15 mouse cellular contexts compared by ENCODE assay signal in genomic region chr6:128338876-128339275, GRCm38 (mm10). TPM values are rescaled to one million over a fixed set of nuclear protein-coding genes. Genes with fewer than 3 reads are reported as not detected.
A peak's percentile ranks its signal among the peaks of the same experiment; 100 is the strongest.
DNase-seq lines count a peak whose midpoint lies in the region; ATAC-seq and TF ChIP-seq lines count a peak whose summit lies in the region.
"Had no signal": no experiment of that assay in that cellular context is flagged by ENCODE, and none has a peak within 500 bp of the region (broad histone marks: within the 10 kb centered on the region; RNA-seq: fewer than 3 reads in every experiment).

No protein-coding gene starts in this region.

- TF ChIP-seq EP300 in liver, postnatal 0 days (IDR thresholded peaks at IDR 0.05; ENCODE audit: low read depth) = no peak

- no peaks in the 10 kb centered on the region for H3K27me3 ChIP-seq in forebrain, embryonic 15.5 days
- H3K27me3 ChIP-seq in forebrain, embryonic 12.5 days = no peaks in the 10 kb centered on the region
- H3K27me3 ChIP-seq in liver, embryonic 16.5 days (ENCODE audit: control insufficient read depth, insufficient read depth, low read depth, low read length) = no peaks in the 10 kb centered on the region
- H3K27me3 ChIP-seq in liver, postnatal 0 days (ENCODE audit: insufficient read depth, low read length) = no peaks in the 10 kb centered on the region
- H3K27me3 ChIP-seq in Patski = no peaks in the 10 kb centered on the region
- no peaks in the 10 kb centered on the region for H3K27me3 ChIP-seq in limb, embryonic 14.5 days (ENCODE audit: control insufficient read depth, insufficient read depth, low read length)

- no peak for TF ChIP-seq CTCF in liver, postnatal 0 days (IDR thresholded peaks at IDR 0.05; ENCODE audit: low read depth)
- no peak for TF ChIP-seq CTCF in Patski (IDR thresholded peaks at IDR 0.05)

- POLR2A ChIA-PET in Patski (lab: Charles Lee) = interaction anchor here (0.5 to 1.3 kb wide), 3 partner anchors 11 to 91 kb away, joined by 4 to 10 read pairs (median 6); no protein-coding TSS in a partner anchor

- CTCF ChIA-PET in Patski (lab: Charles Lee) = interaction anchor here (1.1 to 1.9 kb wide), 5 partner anchors 11 to 26 kb away, joined by 3 to 6 read pairs (median 3); no protein-coding TSS in a partner anchor

- H3K9me3 ChIP-seq in forebrain, embryonic 15.5 days = no peaks in the 10 kb centered on the region
- H3K9me3 ChIP-seq in forebrain, embryonic 12.5 days = no peaks in the 10 kb centered on the region
- no peaks in the 10 kb centered on the region for H3K9me3 ChIP-seq in liver, embryonic 16.5 days (replicated peaks; ENCODE audit: control insufficient read depth, low read length)
- no peaks in the 10 kb centered on the region for H3K9me3 ChIP-seq in liver, postnatal 0 days (ENCODE audit: low read length)
- no peaks in the 10 kb centered on the region for H3K9me3 ChIP-seq in limb, embryonic 14.5 days (ENCODE audit: control insufficient read depth, low read length)

- H3K4me2 ChIP-seq in forebrain, embryonic 15.5 days (replicated peaks) = no peak overlapping the region
- H3K4me2 ChIP-seq in forebrain, embryonic 12.5 days = no peak overlapping the region
- no peak overlapping the region for H3K4me2 ChIP-seq in liver, embryonic 16.5 days (ENCODE audit: low read depth, low read length)
- H3K4me2 ChIP-seq in liver, postnatal 0 days (ENCODE audit: low read depth, low read length) = no peak overlapping the region
- H3K4me2 ChIP-seq in limb, embryonic 14.5 days (replicated peaks; ENCODE audit: low read depth, low read length, severe bottlenecking) = no peak overlapping the region

- H3K36me3 ChIP-seq in forebrain, embryonic 15.5 days = peaks cover 16% of the 10 kb centered on the region; the same call in 1 of the 2 replicates
- H3K36me3 ChIP-seq in forebrain, embryonic 12.5 days (replicated peaks) = peaks cover 35% of the 10 kb centered on the region
- no peaks in the 10 kb centered on the region for H3K36me3 ChIP-seq in liver, embryonic 16.5 days (ENCODE audit: control insufficient read depth, insufficient read depth)
- H3K36me3 ChIP-seq in liver, postnatal 0 days (replicated peaks; ENCODE audit: insufficient read depth, low read length) = no peaks in the 10 kb centered on the region
- peaks cover 34% of the 10 kb centered on the region for H3K36me3 ChIP-seq in limb, embryonic 14.5 days (ENCODE audit: control insufficient read depth, insufficient read depth, low read length)

- no peak for DNase-seq in liver, postnatal 0 days
- DNase-seq in Patski (ENCODE audit: low read depth, low spot score) = no peak
- DNase-seq in limb, embryonic 14.5 days (ENCODE audit: low spot score) = peak; percentile 42
- no peak for DNase-seq in adipocyte (ENCODE audit: low spot score)
- DNase-seq in cerebellum, adult 8-10 months = no peak
- DNase-seq: adrenal gland, postnatal 36 days; B cell, adult 2 months; cerebellum, postnatal 25 days; heart, postnatal 14 days; kidney, postnatal 4 days; liver had no signal

- no peak for TF ChIP-seq POLR2A in limb, embryonic 14.5 days (IDR thresholded peaks at IDR 0.05; ENCODE audit: borderline replicate concordance, extremely low read depth, insufficient read depth, insufficient read length)

- in situ Hi-C loops in Patski (cut with MboI; ENCODE audit: low pct_unique_long_range_greater_than_20kb) = no loop called here

- no peak for ATAC-seq in forebrain, embryonic 15.5 days (replicated peaks)
- no peak for ATAC-seq in forebrain, embryonic 12.5 days (ENCODE audit: low FRiP score)
- ATAC-seq in liver, embryonic 16.5 days (ENCODE audit: low read depth) = peak; percentile 55
- no peak for ATAC-seq in liver, postnatal 0 days
- peak; percentile 78 for ATAC-seq in Patski
- ATAC-seq in limb, embryonic 14.5 days (ENCODE audit: low FRiP score, low read depth) = peak; percentile 60; the same call in 1 of the 2 replicates

- H3K4me1 ChIP-seq in forebrain, embryonic 15.5 days = peaks cover 10% of the 10 kb centered on the region
- peaks cover 17% of the 10 kb centered on the region for H3K4me1 ChIP-seq in forebrain, embryonic 12.5 days
- H3K4me1 ChIP-seq in liver, embryonic 16.5 days (ENCODE audit: control insufficient read depth, low read depth, low read length) = peaks cover 3% of the 10 kb centered on the region
- 0 out of 2 replicates have a peak, but pooled peaks cover 3% of the 10 kb centered on the region for H3K4me1 ChIP-seq in liver, postnatal 0 days (ENCODE audit: insufficient read depth)
- H3K4me1 ChIP-seq in limb, embryonic 14.5 days (ENCODE audit: control insufficient read depth, insufficient read depth, low read length) = peaks cover 7% of the 10 kb centered on the region; the same call in 1 of the 2 replicates

- no peak overlapping the region for H3K9ac ChIP-seq in forebrain, embryonic 15.5 days (replicated peaks)
- no peak overlapping the region for H3K9ac ChIP-seq in forebrain, embryonic 12.5 days
- no peak overlapping the region for H3K9ac ChIP-seq in liver, embryonic 16.5 days (ENCODE audit: low read depth, low read length)
- H3K9ac ChIP-seq in liver, postnatal 0 days (replicated peaks) = no peak overlapping the region
- no peak overlapping the region for H3K9ac ChIP-seq in limb, embryonic 14.5 days (ENCODE audit: low read depth, low read length, severe bottlenecking)

- H3K27ac ChIP-seq in forebrain, embryonic 15.5 days (replicated peaks) = 0 out of 2 replicates have a peak overlapping the region, but pooled peaks have one; percentile 15
- H3K27ac ChIP-seq in forebrain, embryonic 12.5 days = no peak overlapping the region
- peak overlapping the region; percentile 22; the same call in 1 of the 2 replicates for H3K27ac ChIP-seq in liver, embryonic 16.5 days (ENCODE audit: low read length)
- H3K27ac ChIP-seq in liver, postnatal 0 days (ENCODE audit: low read depth) = no peak overlapping the region
- peak overlapping the region; percentile 13; the same call in 1 of the 2 replicates for H3K27ac ChIP-seq in limb, embryonic 14.5 days (replicated peaks; ENCODE audit: low read depth, low read length)

- 39% methylated on average over 5 of the region's 5 CpGs for WGBS in forebrain, embryonic 15.5 days
- 57% methylated on average over 5 of the region's 5 CpGs for WGBS in forebrain, embryonic 12.5 days
- 48% methylated on average over 5 of the region's 5 CpGs for WGBS in liver, embryonic 16.5 days (ENCODE audit: insufficient replicate concordance)
- WGBS in liver, postnatal 0 days (ENCODE audit: insufficient replicate concordance) = 43% methylated on average over 5 of the region's 5 CpGs
- 20% methylated on average over 5 of the region's 5 CpGs for WGBS in limb, embryonic 14.5 days

- H3K4me3 ChIP-seq in forebrain, embryonic 15.5 days = no peak overlapping the region
- H3K4me3 ChIP-seq in forebrain, embryonic 12.5 days (replicated peaks) = no peak overlapping the region
- no peak overlapping the region for H3K4me3 ChIP-seq in liver, embryonic 16.5 days (ENCODE audit: low read depth, low read length)
- H3K4me3 ChIP-seq in liver, postnatal 0 days (ENCODE audit: low read depth, low read length) = no peak overlapping the region
- no peak overlapping the region for H3K4me3 ChIP-seq in limb, embryonic 14.5 days (replicated peaks; ENCODE audit: low read length)

RNA-seq across cellular contexts. Expression of gene Tulp3, which starts 16.8 kb away (rescaled TPM):
- 15.1 and 15.4 TPM in 2 replicates for polyA plus RNA-seq in forebrain, embryonic 15.5 days (2015; fragmentation: Nextera tagmentation; extraction: Ambion mirVana)
- polyA plus RNA-seq in forebrain, embryonic 12.5 days (2016; fragmentation: Nextera tagmentation; extraction: Ambion mirVana) = 15.4 and 19.7 TPM in 2 replicates
- 1.4 and 1.7 TPM in 2 replicates for polyA plus RNA-seq in liver, embryonic 16.5 days (2015; fragmentation: Nextera tagmentation; extraction: Ambion mirVana)
- 0.81 and 1.2 TPM in 2 replicates for polyA plus RNA-seq in liver, postnatal 0 days (2015; fragmentation: Nextera tagmentation; extraction: Ambion mirVana)
- 79.6 TPM for polyA plus RNA-seq in Patski (2021)
- polyA plus RNA-seq in limb, embryonic 14.5 days (2012; rRNA removed) = 49.0 and 56.1 TPM in 2 replicates
- 20.3 and 24.8 TPM in 2 replicates for polyA plus RNA-seq in limb, embryonic 14.5 days (2014; fragmentation: Nextera tagmentation; extraction: Ambion mirVana)

RNA-seq across cellular contexts. Expression of gene Rhno1, which starts 23.8 kb away (rescaled TPM):
- polyA plus RNA-seq in forebrain, embryonic 15.5 days (2015; fragmentation: Nextera tagmentation; extraction: Ambion mirVana) = 135 and 140 TPM in 2 replicates
- 178 and 183 TPM in 2 replicates for polyA plus RNA-seq in forebrain, embryonic 12.5 days (2016; fragmentation: Nextera tagmentation; extraction: Ambion mirVana)
- polyA plus RNA-seq in liver, embryonic 16.5 days (2015; fragmentation: Nextera tagmentation; extraction: Ambion mirVana) = 48.0 and 54.8 TPM in 2 replicates
- 30.0 and 31.3 TPM in 2 replicates for polyA plus RNA-seq in liver, postnatal 0 days (2015; fragmentation: Nextera tagmentation; extraction: Ambion mirVana)
- polyA plus RNA-seq in Patski (2021) = 47.2 TPM
- 58.8 and 61.3 TPM in 2 replicates for polyA plus RNA-seq in limb, embryonic 14.5 days (2012; rRNA removed)
- 127 and 138 TPM in 2 replicates for polyA plus RNA-seq in limb, embryonic 14.5 days (2014; fragmentation: Nextera tagmentation; extraction: Ambion mirVana)

RNA-seq across cellular contexts. Expression of gene Foxm1, which starts 23.9 kb away (rescaled TPM):
- 21.0 and 25.2 TPM in 2 replicates for polyA plus RNA-seq in forebrain, embryonic 15.5 days (2015; fragmentation: Nextera tagmentation; extraction: Ambion mirVana)
- polyA plus RNA-seq in forebrain, embryonic 12.5 days (2016; fragmentation: Nextera tagmentation; extraction: Ambion mirVana) = 74.6 and 86.2 TPM in 2 replicates
- 14.4 and 17.3 TPM in 2 replicates for polyA plus RNA-seq in liver, embryonic 16.5 days (2015; fragmentation: Nextera tagmentation; extraction: Ambion mirVana)
- polyA plus RNA-seq in liver, postnatal 0 days (2015; fragmentation: Nextera tagmentation; extraction: Ambion mirVana) = 5.5 and 5.7 TPM in 2 replicates
- 45.4 TPM for polyA plus RNA-seq in Patski (2021)
- 81.2 and 93.9 TPM in 2 replicates for polyA plus RNA-seq in limb, embryonic 14.5 days (2012; rRNA removed)
- 30.9 and 33.1 TPM in 2 replicates for polyA plus RNA-seq in limb, embryonic 14.5 days (2014; fragmentation: Nextera tagmentation; extraction: Ambion mirVana)

RNA-seq across cellular contexts. Expression of gene Tex52, which starts 36.4 kb away (rescaled TPM):
- polyA plus RNA-seq in forebrain, embryonic 15.5 days (2015; fragmentation: Nextera tagmentation; extraction: Ambion mirVana) = 0.43 and 0.51 TPM in 2 replicates
- polyA plus RNA-seq in forebrain, embryonic 12.5 days (2016; fragmentation: Nextera tagmentation; extraction: Ambion mirVana) = 0.88 and 1.0 TPM in 2 replicates
- not detected in 2 replicates for polyA plus RNA-seq in liver, embryonic 16.5 days (2015; fragmentation: Nextera tagmentation; extraction: Ambion mirVana)
- not detected in 2 replicates for polyA plus RNA-seq in liver, postnatal 0 days (2015; fragmentation: Nextera tagmentation; extraction: Ambion mirVana)
- 0.44 TPM for polyA plus RNA-seq in Patski (2021)
- polyA plus RNA-seq in limb, embryonic 14.5 days (2012; rRNA removed) = 0.77 and 1.1 TPM in 2 replicates
- 0.26 and 0.37 TPM in 2 replicates for polyA plus RNA-seq in limb, embryonic 14.5 days (2014; fragmentation: Nextera tagmentation; extraction: Ambion mirVana)

RNA-seq across cellular contexts. Expression of gene Gm44596, which starts 36.4 kb away (rescaled TPM):
- polyA plus RNA-seq in forebrain, embryonic 15.5 days (2015; fragmentation: Nextera tagmentation; extraction: Ambion mirVana) = not detected in 2 replicates
- polyA plus RNA-seq in forebrain, embryonic 12.5 days (2016; fragmentation: Nextera tagmentation; extraction: Ambion mirVana) = not detected in 2 replicates
- not detected in 2 replicates for polyA plus RNA-seq in liver, embryonic 16.5 days (2015; fragmentation: Nextera tagmentation; extraction: Ambion mirVana)
- polyA plus RNA-seq in liver, postnatal 0 days (2015; fragmentation: Nextera tagmentation; extraction: Ambion mirVana) = not detected in 2 replicates
- polyA plus RNA-seq in Patski (2021) = not detected
- not detected in 2 replicates for polyA plus RNA-seq in limb, embryonic 14.5 days (2012; rRNA removed)
- not detected in 2 replicates for polyA plus RNA-seq in limb, embryonic 14.5 days (2014; fragmentation: Nextera tagmentation; extraction: Ambion mirVana)
- polyA plus RNA-seq: testis, adult 2 months had no signal

Comparison
In these comparisons a context has a peak if more than half of its experiments do, and no peak if none do; other contexts are left out.
1. ATAC-seq: peak in liver, embryonic 16.5 days (single experiment), Patski (single experiment) and limb, embryonic 14.5 days (single experiment); none in forebrain, embryonic 15.5 days (single experiment), forebrain, embryonic 12.5 days (single experiment) and liver, postnatal 0 days (single experiment).
2. H3K27ac ChIP-seq: peak in forebrain, embryonic 15.5 days (single experiment), liver, embryonic 16.5 days (single experiment) and limb, embryonic 14.5 days (single experiment); none in forebrain, embryonic 12.5 days (single experiment) and liver, postnatal 0 days (single experiment).